Mouse (Mus musculus) hindbrain, embryonic 11.5 days (tissue): ENCODE measurements at regions not wholly inside any gene's neighbourhood (a gene's known extent, or its start where the extent isn't known, plus 50 kb on each side); places are given as distances from the start of the nearest gene placed in this dataset.

Source experiments
- ATAC-seq: fragments of 200-750 bp; cut with Nextera tagmentation; 2 replicates; pipeline ENCODE4 v1.8.0; 2017; ENCODE audit warnings: mild to moderate bottlenecking, moderate TSS enrichment, moderate library complexity; ENCODE audit not compliant: low FRiP score
- DNase-seq: peaks from one replicate; pipeline ENCODE4 v3.0.0-alpha.2; 2015; ENCODE audit warnings: low spot score
- H3K27ac ChIP-seq: fragments of 300-500 bp; sonication (generic); 2 replicates; pipeline ENCODE4 v1.5.1; 2014; ENCODE audit warnings: mild to moderate bottlenecking, low read depth, low read length
- H3K27me3 ChIP-seq: fragments of 300-500 bp; sonication (generic); 2 replicates; pipeline ENCODE4 v1.6.1; 2014; ENCODE audit warnings: mild to moderate bottlenecking, low read length, moderate library complexity, mixed read lengths; ENCODE audit not compliant: control insufficient read depth, insufficient read depth
- H3K36me3 ChIP-seq: fragments of 300-500 bp; sonication (generic); 2 replicates; pipeline ENCODE4 v1.6.1; 2014; ENCODE audit warnings: mild to moderate bottlenecking, low read length, moderate library complexity, mixed read lengths; ENCODE audit not compliant: control insufficient read depth, insufficient read depth
- H3K4me1 ChIP-seq: fragments of 300-500 bp; sonication (generic); replicated peaks from 2 replicates; pipeline ENCODE4 v1.6.1; 2014; ENCODE audit warnings: low read length, mixed read lengths; ENCODE audit not compliant: control insufficient read depth, insufficient read depth
- H3K4me2 ChIP-seq: fragments of 300-500 bp; sonication (generic); replicated peaks from 2 replicates; pipeline ENCODE4 v1.6.1; 2014; ENCODE audit warnings: mild to moderate bottlenecking, low read depth, low read length
- H3K4me3 ChIP-seq: fragments of 300-500 bp; sonication (generic); 2 replicates; pipeline ENCODE4 v1.5.1; 2014; ENCODE audit warnings: low read depth, low read length
- H3K9ac ChIP-seq: fragments of 300-500 bp; sonication (generic); 2 replicates; pipeline ENCODE4 v1.6.1; 2014; ENCODE audit warnings: low read depth, low read length
- H3K9me3 ChIP-seq: fragments of 300-500 bp; sonication (generic); 2 replicates; pipeline ENCODE4 v1.6.1; 2016; ENCODE audit warnings: low read length; ENCODE audit not compliant: control insufficient read depth
- WGBS: fragments of 180-500 bp; shearing (Covaris S2); extraction: QIAGEN DNeasy Blood & Tissue Kit; methylation state at CpG from one replicate; pipeline ENCODE4 v1.1.7; 2014; 5-methylcytosine and 5-hydroxymethylcytosine counted together

GRCm38 (mm10) chr9:116280146-116280545 lies 105.0 kb upstream of the Tgfbr2 start:
- DNase-seq (no peak), ATAC-seq (no peak)
- Histone ChIP-seq H3K36me3 (no peaks in the 10 kb centered on the region), H3K27ac (no peak overlapping the region), H3K4me2 (no peak overlapping the region), H3K27me3 (no peaks in the 10 kb centered on the region), H3K9me3 (no peaks in the 10 kb centered on the region), H3K9ac (no peak overlapping the region), H3K4me1 (no peaks in the 10 kb centered on the region), H3K4me3 (no peak overlapping the region)
- WGBS, result 85% methylated on average over 5 of the region's 5 CpGs

GRCm38 (mm10) chr9:116278862-116279261 lies 103.7 kb upstream of the Tgfbr2 start:
- 94% methylated on average over 8 of the region's 8 CpGs for WGBS
- Histone ChIP-seq H3K4me1 (no peaks in the 10 kb centered on the region), H3K9ac (no peak overlapping the region), H3K4me2 (no peak overlapping the region), H3K27me3 (no peaks in the 10 kb centered on the region), H3K36me3 (no peaks in the 10 kb centered on the region), H3K4me3 (no peak overlapping the region), H3K9me3 (no peaks in the 10 kb centered on the region), H3K27ac (no peak overlapping the region)
- no peak for ATAC-seq
- DNase-seq, result no peak

- no peaks in the 10 kb centered on the region for H3K27me3 ChIP-seq
- DNase-seq, result no peak
- no peaks in the 10 kb centered on the region for H3K36me3 ChIP-seq
- no peak for ATAC-seq
- no peak overlapping the region for H3K9ac ChIP-seq
- H3K4me2 ChIP-seq, result no peak overlapping the region
- no peak overlapping the region for H3K27ac ChIP-seq
- WGBS, result 82% methylated on average over 3 of the region's 3 CpGs
- no peaks in the 10 kb centered on the region for H3K9me3 ChIP-seq
- no peak overlapping the region for H3K4me3 ChIP-seq
- no peaks in the 10 kb centered on the region for H3K4me1 ChIP-seq
Measured at GRCm38 (mm10) chr9:116277736-116278135, 102.6 kb upstream of the Tgfbr2 start.

- DNase-seq (no peak), ATAC-seq (no peak)
- 91% methylated on average over 2 of the region's 2 CpGs for WGBS
- Histone ChIP-seq H3K27me3 (no peaks in the 10 kb centered on the region), H3K4me1 (no peaks in the 10 kb centered on the region), H3K9me3 (no peaks in the 10 kb centered on the region), H3K36me3 (no peaks in the 10 kb centered on the region), H3K27ac (no peak overlapping the region), H3K4me2 (no peak overlapping the region), H3K9ac (no peak overlapping the region), H3K4me3 (no peak overlapping the region)
Measured at GRCm38 (mm10) chr9:116276141-116276540, 101.0 kb upstream of the Tgfbr2 start.

GRCm38 (mm10) chr9:116272446-116272845 lies 97.3 kb upstream of the Tgfbr2 start:
- no peak overlapping the region for H3K4me2 ChIP-seq

GRCm38 (mm10) chr9:116270417-116270828 lies 95.3 kb upstream of the Tgfbr2 start:
- no peaks in the 10 kb centered on the region for H3K4me1 ChIP-seq
- H3K9me3 ChIP-seq, result no peaks in the 10 kb centered on the region
- H3K4me3 ChIP-seq, result no peak overlapping the region
- no peak overlapping the region for H3K9ac ChIP-seq
- no peak for ATAC-seq
- no peak for DNase-seq
- no peak overlapping the region for H3K27ac ChIP-seq
- 72% methylated on average over 6 of the region's 6 CpGs for WGBS
- no peak overlapping the region for H3K4me2 ChIP-seq
- H3K36me3 ChIP-seq, result no peaks in the 10 kb centered on the region
- no peaks in the 10 kb centered on the region for H3K27me3 ChIP-seq

More at GRCm38 (mm10) chr9:116272446-116272845, 97.3 kb upstream of the Tgfbr2 start:
- H3K27ac ChIP-seq, result no peak overlapping the region
- H3K9me3 ChIP-seq, result no peaks in the 10 kb centered on the region
- no peak for ATAC-seq
- no peaks in the 10 kb centered on the region for H3K27me3 ChIP-seq
- no peak for DNase-seq
- WGBS, result 67% methylated on average over 2 of the region's 2 CpGs
- no peaks in the 10 kb centered on the region for H3K4me1 ChIP-seq
- H3K9ac ChIP-seq, result no peak overlapping the region
- no peaks in the 10 kb centered on the region for H3K36me3 ChIP-seq
- H3K4me3 ChIP-seq, result no peak overlapping the region

- Histone ChIP-seq H3K4me3 (no peak overlapping the region), H3K4me2 (no peak overlapping the region), H3K36me3 (no peaks in the 10 kb centered on the region), H3K9ac (no peak overlapping the region), H3K27ac (no peak overlapping the region), H3K4me1 (no peaks in the 10 kb centered on the region), H3K27me3 (no peaks in the 10 kb centered on the region), H3K9me3 (no peaks in the 10 kb centered on the region)
- 80% methylated on average over 4 of the region's 4 CpGs for WGBS
- no peak for ATAC-seq
- no peak for DNase-seq
Measured at GRCm38 (mm10) chr9:116267411-116267810, 92.3 kb upstream of the Tgfbr2 start.

- no peak overlapping the region for H3K9ac ChIP-seq
- no peak overlapping the region for H3K4me2 ChIP-seq
- H3K36me3 ChIP-seq, result no peaks in the 10 kb centered on the region
- no peak for DNase-seq
- H3K4me1 ChIP-seq, result no peaks in the 10 kb centered on the region
- H3K27ac ChIP-seq, result no peak overlapping the region
- no peak for ATAC-seq
- H3K4me3 ChIP-seq, result no peak overlapping the region
- WGBS, result 87% methylated on average over 7 of the region's 7 CpGs
- no peaks in the 10 kb centered on the region for H3K9me3 ChIP-seq
- H3K27me3 ChIP-seq, result no peaks in the 10 kb centered on the region
Measured at GRCm38 (mm10) chr9:116263833-116264232, 88.7 kb upstream of the Tgfbr2 start.

GRCm38 (mm10) chr9:116259569-116259968 lies 84.4 kb upstream of the Tgfbr2 start:
- Histone ChIP-seq H3K36me3 (no peaks in the 10 kb centered on the region), H3K4me2 (no peak overlapping the region), H3K9me3 (no peaks in the 10 kb centered on the region), H3K27me3 (no peaks in the 10 kb centered on the region), H3K4me1 (no peaks in the 10 kb centered on the region), H3K4me3 (no peak overlapping the region), H3K27ac (no peak overlapping the region), H3K9ac (no peak overlapping the region)
- 86% methylated on average over 10 of the region's 10 CpGs for WGBS
- no peak for ATAC-seq
- DNase-seq, result no peak
